Mouse (Mus musculus): Measurements from ENCODE around the gene Atp13a5. TPM values are rescaled to one million over a fixed set of nuclear protein-coding genes. Genes with fewer than 3 reads are reported as not detected.

Gene Atp13a5
- total and polyA plus RNA-seq, 3 experiments, result 0.05 TPM; not detected in 2

DNA sequence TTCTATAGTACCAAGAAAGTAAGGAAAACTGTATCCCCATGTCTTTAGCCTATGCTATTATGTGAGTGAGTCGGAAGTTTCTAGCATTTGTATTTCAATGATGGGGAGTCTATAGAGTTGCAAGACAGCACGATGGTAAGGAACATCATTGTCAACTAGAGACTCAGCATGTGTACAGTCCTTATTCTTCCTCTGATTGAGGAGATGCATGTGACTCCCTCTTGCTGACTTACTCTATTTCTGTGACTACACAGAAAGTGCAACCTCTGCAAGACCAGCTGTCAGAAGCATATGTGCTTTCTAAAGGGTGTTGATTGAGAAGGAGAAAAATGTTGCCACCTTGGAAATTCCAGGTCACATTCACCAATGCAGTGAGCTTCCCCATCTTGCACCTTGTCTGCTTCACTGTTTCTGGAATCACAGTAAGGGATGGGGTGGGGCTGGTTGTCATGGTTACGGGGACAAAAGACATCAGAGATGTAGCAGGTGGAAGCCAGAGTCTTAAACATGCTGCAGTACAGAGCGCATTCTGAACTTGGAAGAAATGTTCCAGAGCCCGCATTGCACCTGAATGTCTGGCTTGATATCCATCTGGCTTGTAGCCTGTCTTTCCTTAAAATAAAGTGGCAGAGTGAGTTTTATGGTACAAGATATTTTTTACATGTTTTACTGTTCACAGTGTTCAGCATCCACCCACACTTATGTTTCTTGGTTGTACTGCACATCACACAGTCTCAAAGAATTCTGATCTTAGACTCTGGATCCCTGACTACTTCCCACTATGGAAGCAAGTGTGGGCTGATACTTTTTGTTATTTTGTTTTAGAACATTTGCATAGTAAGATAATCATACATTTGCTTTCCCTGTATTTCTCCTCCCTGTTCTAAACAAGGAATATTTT lies 161.9 kb downstream of the Atp13a5 start:
- no peaks in the 10 kb centered on the region for H3K4me1 ChIP-seq (ENCODE audit: insufficient read depth, low read depth, low read length)
- no peak for ATAC-seq (ENCODE audit: extremely low read depth, insufficient number of reproducible peaks, low FRiP score, poor library complexity, severe bottlenecking)
- H3K4me3 ChIP-seq (ENCODE audit: low read depth, low read length), result no peak overlapping the region
- no peak for DNase-seq (ENCODE audit: low spot score)
- no peaks in the 10 kb centered on the region for H3K27me3 ChIP-seq (ENCODE audit: insufficient read depth, low read length)
- no peak for TF ChIP-seq GATA1 (IDR thresholded peaks at IDR 0.05; ENCODE audit: borderline replicate concordance, low read length)
- H3K36me3 ChIP-seq (replicated peaks), result no peaks in the 10 kb centered on the region
- H3K9me3 ChIP-seq (replicated peaks), result peaks cover 6% of the 10 kb centered on the region

DNA sequence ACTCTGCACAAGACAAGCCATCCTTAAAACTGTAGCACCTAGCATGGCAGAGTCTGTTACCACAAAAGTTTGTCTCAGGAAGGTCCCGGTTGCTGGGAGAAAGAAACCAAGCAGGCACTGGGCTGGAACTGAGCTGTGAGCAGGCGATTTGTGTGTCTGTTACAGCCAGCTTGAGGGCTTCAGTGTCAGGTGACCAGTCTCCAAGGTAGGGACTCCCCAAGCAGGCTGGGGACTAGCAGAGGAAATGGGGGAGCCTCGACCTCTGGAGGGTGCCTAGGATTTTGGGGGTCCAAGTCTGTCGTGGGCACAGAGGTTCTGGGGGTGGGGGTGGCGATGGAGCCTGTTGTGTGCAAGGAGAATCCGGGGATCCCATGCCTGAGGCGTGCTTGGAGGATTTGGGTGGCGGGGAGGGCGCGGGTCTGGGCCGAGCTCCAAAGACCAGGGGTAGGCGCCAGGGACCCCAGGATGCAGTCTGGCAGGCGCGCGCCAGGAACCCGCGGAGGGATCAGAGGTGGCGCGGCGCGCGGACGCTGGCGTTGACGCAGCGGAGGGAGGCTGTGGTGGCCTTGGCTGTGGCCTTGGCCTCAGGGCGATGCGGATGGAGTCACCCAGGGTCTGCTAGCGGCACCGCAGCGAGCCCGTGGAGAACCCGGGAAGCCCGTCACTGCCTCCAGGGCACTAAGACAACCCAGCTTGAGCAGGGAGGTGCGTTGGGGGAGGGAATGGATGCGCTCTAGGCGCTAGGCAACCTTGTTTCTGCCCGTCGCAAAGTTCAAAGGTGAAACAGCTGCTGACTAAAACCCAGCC lies 168.7 kb downstream of the Atp13a5 start, which contains the start of gene Hrasls:
Hrasls (plus strand) TSS at position 91 of the 807 bp plus-strand sequence.
- ATAC-seq (ENCODE audit: extremely low read depth, insufficient number of reproducible peaks, low FRiP score, poor library complexity, severe bottlenecking) (no peak), DNase-seq (ENCODE audit: low spot score) (no peak)
- Histone ChIP-seq H3K4me1 (ENCODE audit: insufficient read depth, low read depth, low read length) (no peaks in the 10 kb centered on the region), H3K36me3 (replicated peaks) (no peaks in the 10 kb centered on the region), H3K9me3 (replicated peaks) (peaks cover 38% of the 10 kb centered on the region), H3K4me3 (ENCODE audit: low read depth, low read length) (peak within 1 kb of the TSS; percentile 27; the same call in 1 of the 2 replicates), H3K27me3 (ENCODE audit: insufficient read depth, low read length) (no peaks in the 10 kb centered on the region)
- TF ChIP-seq GATA1 (IDR thresholded peaks at IDR 0.05; ENCODE audit: borderline replicate concordance, low read length), result no peak
- TF ChIP-seq POLR2AphosphoS5 (IDR thresholded peaks at IDR 0.05; ENCODE audit: insufficient replicate concordance, low read depth, low read length), result no peak
- TF ChIP-seq TAL1 (conservative IDR thresholded peaks at IDR 0.05; ENCODE audit: low read depth, low read length), result no peak
- no peak for TF ChIP-seq GATA2 (IDR thresholded peaks at IDR 0.05; ENCODE audit: borderline replicate concordance, low read depth, low read length)
- TF ChIP-seq CTCF (IDR thresholded peaks at IDR 0.05; ENCODE audit: low read depth, low read length), result no peak

DNA sequence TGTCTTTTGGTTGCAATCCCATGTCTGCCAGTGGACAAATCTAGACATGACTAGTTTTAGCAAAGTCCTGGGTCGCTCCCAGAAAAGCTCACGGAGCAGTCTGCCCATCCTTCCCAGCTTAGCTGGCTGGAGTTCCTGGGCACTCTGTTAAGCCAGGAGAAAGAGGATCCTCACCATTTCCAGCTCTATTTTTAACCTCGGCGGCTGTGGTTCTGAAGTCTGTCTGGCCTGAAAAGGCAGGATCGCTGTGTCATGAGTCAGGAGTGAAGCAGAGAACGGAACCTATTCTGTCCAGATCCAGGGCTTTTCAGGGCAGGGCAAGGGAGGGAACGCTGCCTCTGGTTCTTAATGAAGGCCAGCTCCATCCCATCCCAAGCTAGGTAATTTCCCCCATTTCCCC lies 169.7 kb downstream of the Atp13a5 start:
- ATAC-seq (ENCODE audit: extremely low read depth, insufficient number of reproducible peaks, low FRiP score, poor library complexity, severe bottlenecking) (no peak), DNase-seq (ENCODE audit: low spot score) (no peak)
- peaks cover 39% of the 10 kb centered on the region for H3K9me3 ChIP-seq (replicated peaks)
- no peaks in the 10 kb centered on the region for H3K36me3 ChIP-seq (replicated peaks)
- no peaks in the 10 kb centered on the region for H3K27me3 ChIP-seq (ENCODE audit: insufficient read depth, low read length)
- H3K4me3 ChIP-seq (ENCODE audit: low read depth, low read length), result no peak overlapping the region
- no peaks in the 10 kb centered on the region for H3K4me1 ChIP-seq (ENCODE audit: insufficient read depth, low read depth, low read length)
- no peak for TF ChIP-seq GATA1 (IDR thresholded peaks at IDR 0.05; ENCODE audit: borderline replicate concordance, low read length)
- no peak for TF ChIP-seq GATA2 (IDR thresholded peaks at IDR 0.05; ENCODE audit: borderline replicate concordance, low read depth, low read length)
- no peak for TF ChIP-seq POLR2AphosphoS5 (IDR thresholded peaks at IDR 0.05; ENCODE audit: insufficient replicate concordance, low read depth, low read length)
- TF ChIP-seq TAL1 (conservative IDR thresholded peaks at IDR 0.05; ENCODE audit: low read depth, low read length), result no peak
- TF ChIP-seq CTCF (IDR thresholded peaks at IDR 0.05; ENCODE audit: low read depth, low read length), result no peak

DNA sequence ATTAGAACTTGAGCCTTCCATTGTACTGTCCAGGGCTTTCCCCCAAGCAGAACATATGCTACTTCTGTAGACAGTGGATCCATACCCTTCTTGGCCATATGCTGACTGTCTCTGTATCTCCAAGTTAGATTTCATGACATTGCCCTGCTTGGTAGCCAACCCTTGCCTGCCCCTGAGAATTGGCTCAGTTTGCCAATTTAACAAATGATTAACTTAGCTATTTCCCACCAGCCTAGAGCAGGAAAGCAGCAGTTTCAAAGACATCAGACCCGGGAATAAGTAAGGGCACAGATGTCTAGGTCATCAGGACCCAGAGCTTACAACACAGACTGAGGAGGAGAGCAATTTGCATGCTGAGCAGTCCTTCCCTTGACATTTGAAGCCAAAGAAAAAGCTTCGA lies 173.0 kb downstream of the Atp13a5 start:
- Histone ChIP-seq H3K36me3 (replicated peaks) (no peaks in the 10 kb centered on the region), H3K4me1 (ENCODE audit: insufficient read depth, low read depth, low read length) (no peaks in the 10 kb centered on the region), H3K9me3 (replicated peaks) (peaks cover 35% of the 10 kb centered on the region), H3K4me3 (ENCODE audit: low read depth, low read length) (no peak overlapping the region), H3K27me3 (ENCODE audit: insufficient read depth, low read length) (no peaks in the 10 kb centered on the region)
- TF ChIP-seq TAL1 (conservative IDR thresholded peaks at IDR 0.05; ENCODE audit: low read depth, low read length) (no peak), CTCF (IDR thresholded peaks at IDR 0.05; ENCODE audit: low read depth, low read length) (no peak), GATA1 (IDR thresholded peaks at IDR 0.05; ENCODE audit: borderline replicate concordance, low read length) (no peak), GATA2 (IDR thresholded peaks at IDR 0.05; ENCODE audit: borderline replicate concordance, low read depth, low read length) (no peak), POLR2AphosphoS5 (IDR thresholded peaks at IDR 0.05; ENCODE audit: insufficient replicate concordance, low read depth, low read length) (no peak)
- DNase-seq (ENCODE audit: low spot score) (no peak), ATAC-seq (ENCODE audit: extremely low read depth, insufficient number of reproducible peaks, low FRiP score, poor library complexity, severe bottlenecking) (no peak)

DNA sequence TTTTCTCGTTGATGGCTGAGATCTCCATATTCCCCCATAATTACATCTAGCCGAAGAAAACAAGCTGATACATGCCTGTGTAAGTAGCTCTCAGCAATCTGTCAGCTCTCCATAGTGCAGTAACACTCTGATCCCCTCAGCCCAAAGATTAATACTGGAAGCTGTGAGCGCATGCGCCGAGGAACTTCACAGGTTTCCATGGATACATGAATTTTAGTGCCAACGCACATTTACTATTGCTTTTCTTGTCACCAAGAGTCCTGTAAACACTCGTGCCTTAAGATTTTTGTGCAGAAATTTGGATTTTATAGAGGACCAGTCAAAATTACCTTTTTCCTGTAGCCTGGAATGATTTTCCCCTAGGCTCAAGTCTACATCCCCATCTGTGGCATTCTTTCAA lies 173.7 kb downstream of the Atp13a5 start:
- Histone ChIP-seq H3K9me3 (replicated peaks) (peaks cover 31% of the 10 kb centered on the region), H3K27me3 (ENCODE audit: insufficient read depth, low read length) (no peaks in the 10 kb centered on the region), H3K4me1 (ENCODE audit: insufficient read depth, low read depth, low read length) (no peaks in the 10 kb centered on the region), H3K4me3 (ENCODE audit: low read depth, low read length) (no peak overlapping the region), H3K36me3 (replicated peaks) (no peaks in the 10 kb centered on the region)
- no peak for DNase-seq (ENCODE audit: low spot score)
- ATAC-seq (ENCODE audit: extremely low read depth, insufficient number of reproducible peaks, low FRiP score, poor library complexity, severe bottlenecking), result no peak
- no peak for TF ChIP-seq GATA1 (IDR thresholded peaks at IDR 0.05; ENCODE audit: borderline replicate concordance, low read length)
- TF ChIP-seq CTCF (IDR thresholded peaks at IDR 0.05; ENCODE audit: low read depth, low read length), result no peak
- no peak for TF ChIP-seq GATA2 (IDR thresholded peaks at IDR 0.05; ENCODE audit: borderline replicate concordance, low read depth, low read length)
- TF ChIP-seq POLR2AphosphoS5 (IDR thresholded peaks at IDR 0.05; ENCODE audit: insufficient replicate concordance, low read depth, low read length), result no peak
- TF ChIP-seq TAL1 (conservative IDR thresholded peaks at IDR 0.05; ENCODE audit: low read depth, low read length), result no peak

DNA sequence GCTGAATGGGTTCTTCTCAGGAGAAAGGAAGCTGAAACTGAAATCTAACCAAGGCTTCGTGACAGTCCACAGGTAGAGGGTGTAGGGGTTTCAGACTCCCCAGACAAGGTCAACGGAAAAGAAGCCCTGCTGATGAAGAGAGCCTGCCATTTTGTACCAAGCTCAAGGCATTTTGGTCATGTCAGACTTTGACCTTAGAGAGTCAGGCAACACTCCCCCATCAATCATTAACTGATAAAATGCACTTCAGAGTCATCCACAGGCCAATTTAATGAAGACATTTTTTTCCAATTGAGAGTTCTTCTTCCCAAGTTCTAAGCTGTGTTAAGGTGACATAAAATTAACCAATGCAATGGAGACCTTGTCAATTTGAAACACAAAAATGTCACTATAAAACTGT lies 177.4 kb downstream of the Atp13a5 start:
- Histone ChIP-seq H3K36me3 (replicated peaks) (no peaks in the 10 kb centered on the region), H3K27me3 (ENCODE audit: insufficient read depth, low read length) (no peaks in the 10 kb centered on the region), H3K4me1 (ENCODE audit: insufficient read depth, low read depth, low read length) (no peaks in the 10 kb centered on the region), H3K4me3 (ENCODE audit: low read depth, low read length) (no peak overlapping the region), H3K9me3 (replicated peaks) (peaks cover 36% of the 10 kb centered on the region)
- TF ChIP-seq GATA1 (IDR thresholded peaks at IDR 0.05; ENCODE audit: borderline replicate concordance, low read length) (no peak), POLR2AphosphoS5 (IDR thresholded peaks at IDR 0.05; ENCODE audit: insufficient replicate concordance, low read depth, low read length) (no peak), CTCF (IDR thresholded peaks at IDR 0.05; ENCODE audit: low read depth, low read length) (no peak), TAL1 (conservative IDR thresholded peaks at IDR 0.05; ENCODE audit: low read depth, low read length) (no peak), GATA2 (IDR thresholded peaks at IDR 0.05; ENCODE audit: borderline replicate concordance, low read depth, low read length) (no peak)
- ATAC-seq (ENCODE audit: extremely low read depth, insufficient number of reproducible peaks, low FRiP score, poor library complexity, severe bottlenecking), result no peak
- DNase-seq (ENCODE audit: low spot score), result no peak
